Mouse (Mus musculus) urinary bladder, postnatal 14 days (tissue): Measurements from ENCODE around the gene Zfp827.
A peak's percentile ranks its signal among the peaks of the same experiment; 100 is the strongest.

Source experiments
- DNase-seq: peaks from one replicate; pipeline ENCODE4 v3.0.0; 2021; ENCODE audit warnings: low spot score

Gene Zfp827

GRCm38 (mm10) chr8:79027977-79028487 is at the start of gene Zfp827:
TSS of gene Zfp827 (plus strand) at chr8:79028437.
- DNase-seq, result peak; percentile 83

DNA sequence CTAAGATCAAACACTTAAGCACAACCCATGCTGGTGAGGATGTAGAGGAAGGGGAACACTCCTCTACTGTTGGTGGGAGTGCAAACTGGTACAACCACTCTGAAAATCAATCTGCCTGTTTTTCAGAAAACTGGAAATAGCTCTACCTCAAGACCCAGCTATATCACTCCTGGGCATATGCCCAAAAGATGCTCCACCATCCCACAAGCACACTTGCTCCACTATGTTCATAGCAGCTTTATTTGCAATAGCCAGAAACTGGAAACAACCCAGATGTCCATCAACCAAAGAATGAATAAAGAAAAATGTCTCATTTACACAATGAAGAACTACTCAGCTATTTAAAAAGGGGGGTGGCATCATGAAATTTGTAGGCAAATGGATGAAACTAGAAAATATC is 23.9 kb upstream of the Zfp827 start:
- DNase-seq, result no peak

- no peak for DNase-seq
Measured at GRCm38 (mm10) chr8:79015061-79015460, 13.2 kb upstream of the Zfp827 start.

- DNase-seq, result no peak
Measured at GRCm38 (mm10) chr8:79016076-79016475, 12.2 kb upstream of the Zfp827 start.

- no peak for DNase-seq
Measured at GRCm38 (mm10) chr8:79016583-79016982, 11.7 kb upstream of the Zfp827 start.

DNA sequence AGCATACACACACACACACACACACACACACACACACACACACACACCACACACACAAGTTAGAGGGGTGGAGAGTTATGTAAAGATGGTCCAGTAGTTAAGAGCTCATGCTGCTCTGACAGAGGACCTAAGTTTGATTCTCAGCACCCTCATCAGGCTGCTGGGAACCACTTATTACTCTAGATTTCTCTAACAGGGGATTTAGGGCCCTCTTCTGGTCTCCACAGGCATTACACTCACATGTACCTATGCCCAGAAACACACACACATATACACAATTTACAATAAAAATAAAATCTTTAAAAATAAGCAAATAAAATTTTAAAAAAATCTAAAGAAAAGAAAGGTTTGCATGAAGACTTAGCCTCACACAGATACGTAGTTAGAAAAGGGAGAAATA is 4.3 kb upstream of the Zfp827 start:
- DNase-seq, result no peak

DNA sequence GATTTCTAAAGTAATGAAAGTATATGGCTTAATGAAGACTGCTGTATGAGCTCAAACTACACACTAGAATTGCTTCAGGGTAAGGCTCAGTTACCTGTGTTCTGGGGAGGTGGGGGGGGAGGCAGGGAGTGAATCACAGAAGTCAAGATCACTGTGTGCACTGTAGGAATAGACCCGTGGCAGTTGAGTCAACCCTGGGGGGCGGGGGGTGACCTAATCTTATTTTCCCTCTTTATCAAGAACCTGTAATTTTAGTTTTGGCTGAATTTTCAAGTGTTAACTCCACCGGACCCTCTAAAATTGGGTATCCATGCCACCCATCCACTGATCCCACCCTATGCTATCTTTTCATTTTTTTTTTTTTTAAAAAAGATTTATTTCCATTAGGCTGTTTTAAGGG is 918 bp upstream of the Zfp827 start:
- no peak for DNase-seq

- peak; percentile 44 for DNase-seq
Measured at GRCm38 (mm10) chr8:79028541-79029395, 531 bp downstream of the Zfp827 start.

DNA sequence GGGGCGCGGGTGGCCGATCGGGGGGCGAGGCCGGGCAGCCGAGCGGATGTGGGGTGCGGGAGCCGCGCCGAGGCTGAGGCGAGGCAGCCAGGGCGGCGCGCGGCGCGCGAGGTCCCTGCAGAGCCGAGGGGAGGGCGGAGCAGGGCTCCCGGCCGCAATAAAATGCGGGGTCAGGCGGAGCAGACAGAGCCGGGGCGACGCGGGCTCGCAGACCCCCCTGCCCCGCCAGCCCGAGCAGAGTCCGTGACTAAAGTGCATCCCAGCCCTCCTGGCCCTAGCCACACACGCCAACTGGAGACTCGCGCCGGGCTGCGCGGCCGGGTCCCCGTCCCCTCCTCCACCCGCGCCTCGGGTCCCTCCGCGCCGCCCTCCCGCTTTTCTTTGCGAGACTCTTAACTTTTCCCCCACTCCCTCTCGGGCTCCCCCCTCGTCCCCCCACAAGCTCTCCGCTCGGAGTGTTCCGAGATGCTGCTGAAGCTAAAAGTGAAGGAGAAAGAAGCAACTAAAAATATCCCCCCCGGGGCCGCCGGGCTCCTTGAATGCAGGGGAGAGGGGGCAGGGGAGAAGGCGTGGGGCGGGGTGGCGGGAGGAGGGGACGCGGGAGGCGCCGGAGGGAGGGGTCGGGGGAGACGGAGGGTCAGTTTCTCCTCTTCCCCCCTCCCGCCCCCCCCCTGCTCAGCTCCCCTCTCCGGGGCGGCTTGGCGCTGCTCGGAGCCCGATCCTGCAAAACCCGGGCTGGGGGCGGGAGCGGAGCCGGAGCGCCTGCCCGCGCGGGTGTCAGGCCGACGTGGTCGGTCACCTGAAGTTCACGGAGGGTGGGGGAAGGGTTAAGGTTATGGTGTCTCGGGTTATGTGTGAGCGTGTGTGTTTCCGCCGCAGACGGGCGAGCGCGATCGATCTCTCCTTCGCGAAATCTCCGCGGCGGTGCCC is 1.4 kb downstream of the Zfp827 start:
- DNase-seq, result peak; percentile 76

GRCm38 (mm10) chr8:79030326-79031265 is 2.4 kb downstream of the Zfp827 start:
- peak; percentile 44 for DNase-seq

- no peak for DNase-seq
Measured at GRCm38 (mm10) chr8:79037532-79037931, 9.3 kb downstream of the Zfp827 start.

- no peak for DNase-seq
Measured at GRCm38 (mm10) chr8:79037991-79038390, 9.8 kb downstream of the Zfp827 start.

DNA sequence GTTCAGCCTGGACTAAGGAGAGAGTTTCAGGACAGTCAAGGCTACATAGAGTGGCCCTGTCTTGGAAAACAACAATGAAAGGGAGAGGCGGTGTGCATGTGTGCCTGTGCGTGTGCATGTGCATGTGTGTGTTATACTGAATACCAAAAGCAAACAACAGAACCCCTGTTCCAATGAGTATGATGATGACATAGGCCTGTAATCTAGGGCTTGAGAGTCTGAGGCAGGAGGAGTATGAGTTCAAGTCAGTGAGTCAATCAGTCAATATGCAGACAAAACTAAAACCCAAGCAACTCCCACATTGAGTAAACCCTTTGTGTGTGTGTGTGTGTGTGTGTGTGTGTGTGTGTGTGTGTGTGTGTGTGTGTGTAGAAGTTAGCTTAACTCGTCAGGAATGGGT is 13.2 kb downstream of the Zfp827 start:
- no peak for DNase-seq

DNA sequence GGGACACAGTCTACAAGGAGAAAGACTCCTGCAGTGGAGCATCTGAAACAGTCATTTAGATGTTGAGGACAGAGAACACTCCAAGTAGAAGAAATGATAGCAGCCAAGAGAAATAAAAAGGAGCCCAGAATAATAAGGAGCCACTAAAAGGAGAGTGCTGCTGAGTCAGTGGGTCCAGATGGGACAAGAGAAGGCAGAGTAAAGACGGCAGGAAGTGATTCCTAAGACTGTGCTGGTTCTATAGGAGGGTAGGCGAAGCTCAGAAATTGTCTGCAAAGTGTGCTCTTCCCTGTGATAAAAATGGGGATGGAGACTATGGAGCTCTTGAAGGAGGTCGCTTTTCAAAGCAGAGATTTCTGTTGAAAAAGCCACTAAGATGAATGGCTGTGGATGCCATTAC is 14.0 kb downstream of the Zfp827 start:
- no peak for DNase-seq

- DNase-seq, result no peak
Measured at GRCm38 (mm10) chr8:79044673-79045072, 16.4 kb downstream of the Zfp827 start.

DNA sequence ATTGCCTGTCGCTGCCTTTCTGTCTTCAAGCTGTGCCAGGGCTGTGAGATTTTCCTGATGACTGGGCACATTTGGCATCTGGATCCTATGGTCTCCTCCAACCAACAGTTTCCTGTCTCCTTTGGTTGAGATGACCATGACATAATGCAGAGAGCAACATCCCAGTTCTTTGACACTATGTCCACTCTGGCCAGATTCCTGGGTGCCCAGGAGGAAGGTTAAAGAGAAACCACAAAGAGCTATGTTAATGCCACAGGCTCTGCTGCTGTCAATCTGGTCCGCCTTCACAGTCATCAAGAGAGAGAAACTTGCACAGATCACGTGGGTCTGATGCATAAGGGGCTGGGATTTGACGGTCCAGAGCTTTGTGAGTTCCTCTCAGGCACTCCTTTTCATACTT is 18.4 kb downstream of the Zfp827 start:
- DNase-seq, result no peak

- DNase-seq, result no peak
Measured at GRCm38 (mm10) chr8:79048388-79049005, 20.3 kb downstream of the Zfp827 start.

- DNase-seq, result no peak
Measured at GRCm38 (mm10) chr8:79054222-79054621, 26.0 kb downstream of the Zfp827 start.

DNA sequence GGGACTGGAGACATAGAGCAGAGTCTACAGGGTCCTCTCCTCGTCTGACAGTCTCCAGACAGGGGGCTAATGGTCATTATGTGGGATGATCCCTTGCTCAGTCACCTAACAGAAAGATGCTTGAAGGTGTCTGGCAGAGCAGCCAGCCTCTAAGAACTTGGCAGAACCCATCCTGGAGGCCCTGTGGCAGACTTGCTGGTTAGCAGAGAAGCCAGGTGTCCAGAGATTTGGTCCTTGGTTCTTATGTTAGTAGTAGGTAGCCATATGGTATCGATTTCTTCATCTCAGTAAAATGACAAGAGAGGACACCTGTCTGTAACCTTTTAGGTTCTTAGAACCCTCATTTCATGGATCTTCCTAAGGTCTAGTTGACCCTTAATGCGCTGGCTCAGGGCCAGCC is 28.9 kb downstream of the Zfp827 start:
- DNase-seq, result no peak

- DNase-seq, result no peak
Measured at GRCm38 (mm10) chr8:79059361-79059760, 31.1 kb downstream of the Zfp827 start.

- peak; percentile 64 for DNase-seq
Measured at GRCm38 (mm10) chr8:79060013-79060609, 31.9 kb downstream of the Zfp827 start.
